Mouse (Mus musculus) CD4-positive, CD25-positive, alpha-beta regulatory T cell, adult 9 weeks (primary cell): ENCODE measurements around the gene Rab5if. TPM values are rescaled to one million over a fixed set of nuclear protein-coding genes. Genes with fewer than 3 reads are reported as not detected.

ENCODE experiments used
- polyA plus RNA-seq: library from polyadenylated mRNA; unstranded; fragments of 100-300 nt; shearing (Covaris generic); gene quantifications from one replicate; pipeline ENCODE4 v1.2.1, GENCODE M21; 2017

The Rab5if gene
- polyA plus RNA-seq = 8.2 TPM

DNA sequence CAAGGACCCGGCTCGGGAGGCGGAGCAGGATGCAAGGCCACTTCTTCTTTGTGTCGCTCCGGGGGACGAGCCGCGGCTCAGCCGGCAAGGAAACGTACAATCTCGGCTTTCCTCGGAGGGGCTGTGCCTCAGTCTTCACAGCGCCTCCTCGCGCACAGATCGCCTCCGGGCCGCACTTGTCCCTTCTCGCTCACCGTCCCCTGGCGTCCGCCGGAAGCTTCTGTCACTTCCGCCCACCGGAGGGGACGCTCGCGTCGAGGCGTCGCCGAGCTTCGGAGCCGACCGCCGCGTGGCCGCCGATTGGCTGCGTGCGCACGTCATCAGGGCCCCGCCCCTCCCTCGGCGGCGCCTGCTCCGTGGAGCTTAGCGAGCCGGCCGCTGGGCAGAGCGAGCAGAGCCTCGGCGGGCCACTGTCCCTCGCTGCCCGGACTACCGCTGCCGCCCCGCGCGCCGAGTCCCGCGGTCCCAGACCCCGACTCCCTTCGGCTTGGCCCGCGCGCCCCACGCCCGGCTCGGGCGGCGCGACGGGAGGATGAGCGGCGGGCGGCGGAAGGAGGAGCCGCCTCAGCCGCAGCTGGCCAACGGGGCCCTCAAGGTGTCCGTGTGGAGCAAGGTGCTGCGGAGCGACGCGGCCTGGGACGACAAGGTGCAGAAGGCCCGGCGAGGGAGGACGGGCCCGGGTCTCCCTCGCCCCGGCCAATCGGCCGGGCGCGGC lies at the start of gene Rab5if:
Gene Rab5if, plus strand, starts transcription at position 357 of the 715 bp plus-strand sequence.

DNA sequence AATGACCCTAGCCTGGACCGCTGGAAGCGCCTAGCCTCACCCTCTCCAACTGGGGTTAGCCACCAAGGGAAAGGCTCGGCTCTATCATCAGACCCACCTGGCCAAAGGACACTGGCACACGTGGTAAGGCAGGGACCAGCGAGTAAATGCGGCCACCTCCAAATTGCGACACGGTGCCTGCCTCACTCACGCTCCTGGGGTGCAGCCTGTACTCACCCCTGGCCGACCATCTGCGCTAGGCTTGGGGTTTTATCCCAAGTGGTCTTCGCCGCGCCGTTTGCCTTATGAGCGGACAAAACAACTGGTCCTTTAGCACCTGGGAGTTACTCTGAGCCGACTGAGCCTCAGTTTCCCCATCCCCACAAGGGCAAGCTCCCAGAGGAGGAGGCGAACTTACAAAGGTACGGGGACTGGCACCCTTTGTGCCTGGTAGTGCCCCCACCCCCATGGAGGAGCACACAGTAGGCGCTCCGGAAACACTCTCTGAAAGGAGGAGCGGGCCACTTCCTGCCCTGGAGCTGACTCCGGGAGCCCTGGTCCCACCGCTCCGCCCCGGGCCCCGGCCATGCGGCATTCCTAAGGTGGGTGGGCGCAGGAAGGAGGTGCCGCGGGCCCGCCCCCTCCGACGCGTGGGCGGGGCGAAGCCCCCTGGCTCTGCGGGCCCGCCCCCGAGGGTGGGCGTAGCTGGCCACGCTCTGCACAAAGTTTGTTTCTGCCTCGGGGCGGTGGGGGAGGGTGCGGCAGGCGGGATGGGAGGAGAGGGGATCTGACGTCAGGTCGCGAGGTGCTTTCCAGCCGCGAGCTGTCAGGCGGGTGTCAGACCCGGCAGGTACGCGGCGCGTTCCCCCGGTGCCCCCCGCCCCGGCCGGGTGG lies 23.4 kb upstream of the Rab5if start, which contains the start of gene Tgif2:
Gene Tgif2, plus strand, starts transcription at position 689 of the 873 bp plus-strand sequence.

GRCm38 (mm10) chr2:156857835-156858234 lies 5.1 kb upstream of the Rab5if start, which contains the start of gene 4930518I15Rik:
TSS of gene 4930518I15Rik (minus strand) at chr2:156857946.

GRCm38 (mm10) chr2:156887017-156887416 lies 24.1 kb downstream of the Rab5if start, which contains the start of gene Sla2:
TSS of gene Sla2 (minus strand) at chr2:156887192.

Other genes starting within 250 kb of the Rab5if start
- 118 TPM for gene Dlgap4, start 249.4 kb upstream of the Rab5if start, polyA plus RNA-seq
- gene Myl9, start 87.7 kb upstream of the Rab5if start, polyA plus RNA-seq = 0.29 TPM
- 20.8 TPM for gene Tgif2, start 23.1 kb upstream of the Rab5if start, polyA plus RNA-seq
- 7.4 TPM for gene 4930518I15Rik, start 5.2 kb upstream of the Rab5if start, polyA plus RNA-seq
- 89.9 TPM for gene Sla2, start 24.1 kb downstream of the Rab5if start, polyA plus RNA-seq
- 187 TPM for gene Ndrg3, start 128.9 kb downstream of the Rab5if start, polyA plus RNA-seq
- 16.9 TPM for gene Dsn1, start 144.0 kb downstream of the Rab5if start, polyA plus RNA-seq
- gene Soga1, start 216.1 kb downstream of the Rab5if start, polyA plus RNA-seq = not detected
- gene Tldc2, start 223.9 kb downstream of the Rab5if start, polyA plus RNA-seq = not detected